Mouse (Mus musculus): Measurements from ENCODE around the gene Large1. TPM values are rescaled to one million over a fixed set of nuclear protein-coding genes. Genes with fewer than 3 reads are reported as not detected.

The Large1 gene
- total and polyA plus RNA-seq, 3 experiments, result not detected

- H3K27ac ChIP-seq (ENCODE audit: insufficient read depth, low read depth), result no peak overlapping the region
- no peak overlapping the region for H3K4me2 ChIP-seq (ENCODE audit: insufficient read depth, low read depth, poor library complexity, severe bottlenecking)
- dilution Hi-C loops (cut with MboI; ENCODE audit: extremely low pct_ligation_motif_present, extremely low pct_unique_long_range_greater_than_20kb, low sequenced_read_pairs) (no loop called here), in situ Hi-C loops (cut with MboI; ENCODE audit: low pct_ligation_motif_present, low pct_unique_long_range_greater_than_20kb, low sequenced_read_pairs) (no loop called here)
- H3K9me3 ChIP-seq (replicated peaks; ENCODE audit: low read length), result peaks cover 66% of the 10 kb centered on the region
- H3K4me1 ChIP-seq (ENCODE audit: control insufficient read depth in 1 of 2, insufficient read depth in 2 of 2), result no peaks in the 10 kb centered on the region
- no peak for DNase-seq (ENCODE audit: extremely low read depth)
- no peak for TF ChIP-seq HCFC1 (IDR thresholded peaks at IDR 0.05; ENCODE audit: low read depth, low read length)
- TF ChIP-seq CTCF (conservative IDR thresholded peaks at IDR 0.05 in 1 of 2, IDR thresholded peaks at IDR 0.05 in 1 of 2; ENCODE audit: low read depth in 2 of 2, low read length in 2 of 2), result no peak
- no peak for TF ChIP-seq POLR2AphosphoS2 (IDR thresholded peaks at IDR 0.05; ENCODE audit: low read depth, low read length)
- TF ChIP-seq MAX (IDR thresholded peaks at IDR 0.05; ENCODE audit: low read length), result no peak
- TF ChIP-seq ETS1 (conservative IDR thresholded peaks at IDR 0.05; ENCODE audit: low read depth, low read length), result no peak
- no peak for TF ChIP-seq ZKSCAN1 (IDR thresholded peaks at IDR 0.05; ENCODE audit: borderline replicate concordance, low read depth, low read length)
- no peak for TF ChIP-seq TCF12 (IDR thresholded peaks at IDR 0.05; ENCODE audit: low read depth, low read length)
- TF ChIP-seq TBP (conservative IDR thresholded peaks at IDR 0.05; ENCODE audit: low read depth, low read length), result no peak
- no peak for TF ChIP-seq JUN (IDR thresholded peaks at IDR 0.05; ENCODE audit: insufficient read depth, low read depth, low read length)
- TF ChIP-seq MAFK (IDR thresholded peaks at IDR 0.05; ENCODE audit: insufficient replicate concordance, low read length), result no peak
- no peak for TF ChIP-seq NELFE (IDR thresholded peaks at IDR 0.05; ENCODE audit: low read depth, low read length)
- H3K9ac ChIP-seq (ENCODE audit: insufficient read depth, low read depth), result no peak overlapping the region
- H3K79me2 ChIP-seq (replicated peaks; ENCODE audit: control insufficient read depth, extremely low read depth, insufficient read depth, poor library complexity, severe bottlenecking), result no peaks in the 10 kb centered on the region
- H3K36me3 ChIP-seq (replicated peaks in 1 of 2; ENCODE audit: control insufficient read depth in 1 of 2, insufficient read depth in 1 of 2, low read length in 1 of 2), result no peaks in the 10 kb centered on the region
- H3K4me3 ChIP-seq (replicated peaks in 1 of 3; ENCODE audit: low read depth in 2 of 3, low read length in 2 of 3, poor library complexity in 1 of 3), result no peak overlapping the region
- no peaks in the 10 kb centered on the region for H3K27me3 ChIP-seq (replicated peaks)
These were observed 25.3 kb downstream of the Large1 start for GRCm38 (mm10) chr8:73328056-73328455.

- H3K9ac ChIP-seq (ENCODE audit: insufficient read depth, low read depth), result no peak overlapping the region
- no peak overlapping the region for H3K4me3 ChIP-seq (replicated peaks in 1 of 3; ENCODE audit: low read depth in 2 of 3, low read length in 2 of 3, poor library complexity in 1 of 3)
- no peaks in the 10 kb centered on the region for H3K4me1 ChIP-seq (ENCODE audit: control insufficient read depth in 1 of 2, insufficient read depth in 2 of 2)
- no peaks in the 10 kb centered on the region for H3K27me3 ChIP-seq (replicated peaks)
- H3K9me3 ChIP-seq (replicated peaks; ENCODE audit: low read length), result peaks cover 61% of the 10 kb centered on the region
- H3K36me3 ChIP-seq (replicated peaks in 1 of 2; ENCODE audit: control insufficient read depth in 1 of 2, insufficient read depth in 1 of 2, low read length in 1 of 2), result no peaks in the 10 kb centered on the region
- DNase-seq (ENCODE audit: extremely low read depth), result no peak
- H3K79me2 ChIP-seq (replicated peaks; ENCODE audit: control insufficient read depth, extremely low read depth, insufficient read depth, poor library complexity, severe bottlenecking), result no peaks in the 10 kb centered on the region
- no peak overlapping the region for H3K4me2 ChIP-seq (ENCODE audit: insufficient read depth, low read depth, poor library complexity, severe bottlenecking)
- TF ChIP-seq MAFK (IDR thresholded peaks at IDR 0.05; ENCODE audit: insufficient replicate concordance, low read length) (no peak), JUN (IDR thresholded peaks at IDR 0.05; ENCODE audit: insufficient read depth, low read depth, low read length) (no peak), PAX5 (IDR thresholded peaks at IDR 0.05; ENCODE audit: low read length) (no peak), UBTF (IDR thresholded peaks at IDR 0.05; ENCODE audit: low read depth, low read length) (no peak), ZKSCAN1 (IDR thresholded peaks at IDR 0.05; ENCODE audit: borderline replicate concordance, low read depth, low read length) (no peak), TCF12 (IDR thresholded peaks at IDR 0.05; ENCODE audit: low read depth, low read length) (no peak), ETS1 (conservative IDR thresholded peaks at IDR 0.05; ENCODE audit: low read depth, low read length) (no peak), IRF4 (IDR thresholded peaks at IDR 0.05; ENCODE audit: low read depth, low read length) (no peak), TBP (conservative IDR thresholded peaks at IDR 0.05; ENCODE audit: low read depth, low read length) (no peak), USF2 (conservative IDR thresholded peaks at IDR 0.05; ENCODE audit: low read depth, low read length) (no peak), EP300 (IDR thresholded peaks at IDR 0.05; ENCODE audit: low read length) (no peak), USF1 (IDR thresholded peaks at IDR 0.05; ENCODE audit: low read depth, low read length) (no peak)
- dilution Hi-C loops (cut with MboI; ENCODE audit: extremely low pct_ligation_motif_present, extremely low pct_unique_long_range_greater_than_20kb, low sequenced_read_pairs) (no loop called here), in situ Hi-C loops (cut with MboI; ENCODE audit: low pct_ligation_motif_present, low pct_unique_long_range_greater_than_20kb, low sequenced_read_pairs) (no loop called here)
- no peak overlapping the region for H3K27ac ChIP-seq (ENCODE audit: insufficient read depth, low read depth)
These were observed 28.7 kb downstream of the Large1 start for GRCm38 (mm10) chr8:73324667-73325066.

Measured in CH12.LX (cell line).